Mouse (Mus musculus) heart, embryonic 13.5 days (tissue): ENCODE results near the gene Sumf1. TPM values are rescaled to one million over a fixed set of nuclear protein-coding genes. Genes with fewer than 3 reads are reported as not detected.

Source experiments
- ATAC-seq: fragments of 200-750 bp; cut with Nextera tagmentation; 2 replicates; pipeline ENCODE4 v1.8.0; 2017; ENCODE audit warnings: moderate TSS enrichment; ENCODE audit not compliant: insufficient number of reproducible peaks, low FRiP score, low TSS enrichment; ENCODE audit errors: extremely low read depth
- H3K27ac ChIP-seq: fragments of 300-500 bp; sonication (generic); replicated peaks from 2 replicates; pipeline ENCODE4 v1.5.1; 2015; ENCODE audit warnings: moderate library complexity, mild to moderate bottlenecking, inconsistent platforms
- H3K27me3 ChIP-seq: fragments of 300-500 bp; sonication (generic); replicated peaks from 2 replicates; pipeline ENCODE4 v1.6.1; 2015; ENCODE audit warnings: mild to moderate bottlenecking, inconsistent platforms
- H3K36me3 ChIP-seq: fragments of 300-500 bp; sonication (generic); 2 replicates; pipeline ENCODE4 v1.6.1; 2015; ENCODE audit warnings: mild to moderate bottlenecking, inconsistent platforms
- H3K4me1 ChIP-seq: fragments of 300-500 bp; sonication (generic); 2 replicates; pipeline ENCODE4 v1.6.1; 2015; ENCODE audit warnings: inconsistent platforms
- H3K4me2 ChIP-seq: fragments of 300-500 bp; sonication (generic); 2 replicates; pipeline ENCODE4 v1.6.1; 2015; ENCODE audit warnings: inconsistent platforms, mild to moderate bottlenecking, moderate library complexity
- H3K4me3 ChIP-seq: fragments of 300-500 bp; sonication (generic); 2 replicates; pipeline ENCODE4 v1.5.1; 2015; ENCODE audit warnings: moderate library complexity, mild to moderate bottlenecking, inconsistent platforms
- H3K9ac ChIP-seq: fragments of 300-500 bp; sonication (generic); 2 replicates; pipeline ENCODE4 v1.6.1; 2015; ENCODE audit warnings: inconsistent platforms, mild to moderate bottlenecking, moderate library complexity
- H3K9me3 ChIP-seq: fragments of 300-500 bp; sonication (generic); 2 replicates; pipeline ENCODE4 v1.6.1; 2016; ENCODE audit warnings: inconsistent platforms
- WGBS: fragments of 180-500 bp; shearing (Covaris S2); methylation state at CpG from one replicate; pipeline ENCODE4 v1.1.7; 2015; ENCODE audit warnings: mixed read lengths; 5-methylcytosine and 5-hydroxymethylcytosine counted together
- polyA plus RNA-seq: library from polyadenylated mRNA; unstranded; fragments of >200 nt; fragmentation: Nextera tagmentation; extraction: Ambion mirVana; gene quantifications from 2 replicates; pipeline ENCODE4 v1.2.1, GENCODE M21; 2015

The Sumf1 gene
- polyA plus RNA-seq, 1 experiment from 2014 or later: 18.9 TPM

- no peak for ATAC-seq
Measured at GRCm38 (mm10) chr6:108117881-108118280, 67.5 kb downstream of the Sumf1 start.

GRCm38 (mm10) chr6:108114971-108115370 is 70.4 kb downstream of the Sumf1 start:
- no peaks in the 10 kb centered on the region for H3K36me3 ChIP-seq
- no peak overlapping the region for H3K9ac ChIP-seq
- H3K27me3 ChIP-seq: no peaks in the 10 kb centered on the region
- H3K4me1 ChIP-seq: peaks cover 27% of the 10 kb centered on the region
- H3K27ac ChIP-seq: no peak overlapping the region
- H3K4me3 ChIP-seq: no peak overlapping the region
- no peak overlapping the region for H3K4me2 ChIP-seq
- no peak for ATAC-seq
- 89% methylated on average over 1 of the region's 1 CpGs for WGBS
- no peaks in the 10 kb centered on the region for H3K9me3 ChIP-seq

More at GRCm38 (mm10) chr6:108117881-108118280, 67.5 kb downstream of the Sumf1 start:
- H3K27me3 ChIP-seq: no peaks in the 10 kb centered on the region
- H3K4me1 ChIP-seq: 0 out of 2 replicates have a peak, but pooled peaks cover 3% of the 10 kb centered on the region
- no peaks in the 10 kb centered on the region for H3K9me3 ChIP-seq
- H3K9ac ChIP-seq: no peak overlapping the region
- no peak overlapping the region for H3K4me3 ChIP-seq
- H3K27ac ChIP-seq: no peak overlapping the region
- 84% methylated on average over 6 of the region's 6 CpGs for WGBS
- no peak overlapping the region for H3K4me2 ChIP-seq
- no peaks in the 10 kb centered on the region for H3K36me3 ChIP-seq

- H3K4me3 ChIP-seq: no peak overlapping the region
- H3K4me2 ChIP-seq: no peak overlapping the region
- no peak overlapping the region; the same call in 1 of the 2 replicates for H3K9ac ChIP-seq
- ATAC-seq: no peak
- peak overlapping the region; percentile 70 for H3K27ac ChIP-seq
- peaks cover 33% of the 10 kb centered on the region for H3K4me1 ChIP-seq
- H3K27me3 ChIP-seq: no peaks in the 10 kb centered on the region
- no peaks in the 10 kb centered on the region for H3K9me3 ChIP-seq
- peaks cover 5% of the 10 kb centered on the region for H3K36me3 ChIP-seq
Measured at GRCm38 (mm10) chr6:108111693-108112092, 73.7 kb downstream of the Sumf1 start.

GRCm38 (mm10) chr6:108110336-108110735 is 75.0 kb downstream of the Sumf1 start:
- Histone ChIP-seq H3K4me3 (no peak overlapping the region), H3K9ac (no peak overlapping the region), H3K27ac (peak overlapping the region; percentile 57), H3K4me1 (peaks cover 33% of the 10 kb centered on the region), H3K36me3 (peaks cover 5% of the 10 kb centered on the region), H3K9me3 (no peaks in the 10 kb centered on the region), H3K27me3 (no peaks in the 10 kb centered on the region), H3K4me2 (no peak overlapping the region)
- ATAC-seq: no peak
- 34% methylated on average over 4 of the region's 4 CpGs for WGBS

- Histone ChIP-seq H3K9me3 (no peaks in the 10 kb centered on the region), H3K27me3 (no peaks in the 10 kb centered on the region), H3K4me3 (no peak overlapping the region), H3K9ac (no peak overlapping the region), H3K4me1 (peaks cover 56% of the 10 kb centered on the region), H3K27ac (no peak overlapping the region), H3K4me2 (no peak overlapping the region), H3K36me3 (peaks cover 5% of the 10 kb centered on the region)
- ATAC-seq: no peak
Measured at GRCm38 (mm10) chr6:108107376-108107775, 78.0 kb downstream of the Sumf1 start.

- H3K27ac ChIP-seq: peak overlapping the region; percentile 68
- 64% methylated on average over 10 of the region's 10 CpGs for WGBS
- no peak for ATAC-seq
Measured at GRCm38 (mm10) chr6:108101936-108102830, 83.2 kb downstream of the Sumf1 start.

GRCm38 (mm10) chr6:108098846-108099217 is 86.5 kb downstream of the Sumf1 start:
- peak overlapping the region; percentile 40; the same call in 1 of the 2 replicates for H3K9ac ChIP-seq
- H3K4me1 ChIP-seq: peaks cover 33% of the 10 kb centered on the region
- 0 out of 2 replicates have a peak overlapping the region, but pooled peaks have one; percentile 1 for H3K27ac ChIP-seq
- H3K27me3 ChIP-seq: no peaks in the 10 kb centered on the region
- H3K36me3 ChIP-seq: no peaks in the 10 kb centered on the region
- peak overlapping the region; percentile 26; the same call in 1 of the 2 replicates for H3K4me2 ChIP-seq
- no peak for ATAC-seq
- H3K4me3 ChIP-seq: no peak overlapping the region
- no peaks in the 10 kb centered on the region for H3K9me3 ChIP-seq
- WGBS: 82% methylated on average over 3 of the region's 3 CpGs

More at GRCm38 (mm10) chr6:108101936-108102830, 83.2 kb downstream of the Sumf1 start:
- no peak overlapping the region for H3K4me2 ChIP-seq
- no peaks in the 10 kb centered on the region for H3K9me3 ChIP-seq
- H3K4me1 ChIP-seq: peaks cover 40% of the 10 kb centered on the region
- no peak overlapping the region for H3K4me3 ChIP-seq
- no peaks in the 10 kb centered on the region for H3K27me3 ChIP-seq
- no peak overlapping the region for H3K9ac ChIP-seq
- no peaks in the 10 kb centered on the region for H3K36me3 ChIP-seq

GRCm38 (mm10) chr6:108098171-108098845 is 87.1 kb downstream of the Sumf1 start:
- H3K4me2 ChIP-seq: peak overlapping the region; percentile 26; the same call in 1 of the 2 replicates
- no peak for ATAC-seq
- H3K27me3 ChIP-seq: no peaks in the 10 kb centered on the region
- no peaks in the 10 kb centered on the region for H3K36me3 ChIP-seq
- H3K4me3 ChIP-seq: no peak overlapping the region
- 17% methylated on average over 9 of the region's 9 CpGs for WGBS
- H3K9me3 ChIP-seq: no peaks in the 10 kb centered on the region
- peaks cover 28% of the 10 kb centered on the region for H3K4me1 ChIP-seq
- H3K27ac ChIP-seq: 0 out of 2 replicates have a peak overlapping the region, but pooled peaks have one; percentile 1
- H3K9ac ChIP-seq: peak overlapping the region; percentile 40; the same call in 1 of the 2 replicates

GRCm38 (mm10) chr6:108095445-108095844 is 89.9 kb downstream of the Sumf1 start:
- Histone ChIP-seq H3K4me3 (no peak overlapping the region), H3K36me3 (no peaks in the 10 kb centered on the region), H3K9me3 (no peaks in the 10 kb centered on the region), H3K27ac (no peak overlapping the region), H3K27me3 (no peaks in the 10 kb centered on the region), H3K4me1 (peaks cover 7% of the 10 kb centered on the region), H3K4me2 (no peak overlapping the region), H3K9ac (no peak overlapping the region)
- ATAC-seq: no peak
- WGBS: 85% methylated on average over 5 of the region's 5 CpGs

- H3K9ac ChIP-seq: no peak overlapping the region
Measured at GRCm38 (mm10) chr6:108093449-108093848, 91.9 kb downstream of the Sumf1 start.

GRCm38 (mm10) chr6:108092646-108093045 is 92.7 kb downstream of the Sumf1 start:
- Histone ChIP-seq H3K4me2 (no peak overlapping the region), H3K4me3 (no peak overlapping the region), H3K9me3 (no peaks in the 10 kb centered on the region), H3K9ac (no peak overlapping the region), H3K4me1 (0 out of 2 replicates have a peak, but pooled peaks cover 3% of the 10 kb centered on the region), H3K27ac (no peak overlapping the region), H3K27me3 (no peaks in the 10 kb centered on the region), H3K36me3 (no peaks in the 10 kb centered on the region)
- 74% methylated on average over 3 of the region's 3 CpGs for WGBS
- ATAC-seq: no peak

More at GRCm38 (mm10) chr6:108093449-108093848, 91.9 kb downstream of the Sumf1 start:
- ATAC-seq: no peak
- Histone ChIP-seq H3K27me3 (no peaks in the 10 kb centered on the region), H3K4me2 (no peak overlapping the region), H3K9me3 (no peaks in the 10 kb centered on the region), H3K27ac (no peak overlapping the region), H3K36me3 (no peaks in the 10 kb centered on the region), H3K4me1 (0 out of 2 replicates have a peak, but pooled peaks cover 3% of the 10 kb centered on the region), H3K4me3 (no peak overlapping the region)
- WGBS: 73% methylated on average over 3 of the region's 3 CpGs
